Mouse (Mus musculus): ENCODE results near the gene Mars. TPM values are rescaled to one million over a fixed set of nuclear protein-coding genes. Genes with fewer than 3 reads are reported as not detected.

Mars gene
- polyA plus RNA-seq, 1 experiment: 30.7 TPM

DNA sequence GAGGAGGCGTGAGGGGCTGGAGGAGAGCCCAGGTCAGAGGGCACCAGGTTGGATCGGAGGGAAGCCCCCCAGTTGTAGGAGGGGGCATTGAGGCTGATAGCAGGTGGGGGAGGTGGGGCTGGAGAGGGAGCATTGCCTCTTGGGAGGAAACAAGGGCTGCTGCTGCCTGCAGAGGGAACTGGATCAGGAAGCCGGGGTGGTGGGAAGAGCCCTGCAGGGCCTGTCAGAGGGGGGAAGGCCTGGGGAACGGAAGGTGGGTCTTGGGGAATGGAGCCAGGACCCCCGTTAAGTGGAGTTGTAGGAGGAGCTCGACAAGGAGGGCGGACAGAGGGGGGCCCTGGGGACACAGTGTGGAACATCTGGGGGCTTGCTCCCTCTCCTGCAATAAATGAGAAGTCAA lies 25.4 kb downstream of the Mars start:
- Histone ChIP-seq H3K4me3 (ENCODE audit: low read depth, low read length) (no peak overlapping the region), H3K27me3 (ENCODE audit: control insufficient read depth, insufficient read depth, low read length) (no peaks in the 10 kb centered on the region), H3K36me3 (ENCODE audit: control insufficient read depth, insufficient read depth, low read length) (peaks cover 60% of the 10 kb centered on the region), H3K27ac (ENCODE audit: insufficient read depth, low read depth, low read length) (no peak overlapping the region), H3K4me1 (ENCODE audit: control insufficient read depth, insufficient read depth, insufficient read length, low read length) (peaks cover 20% of the 10 kb centered on the region)
- WGBS: 89% methylated on average over 7 of the region's 7 CpGs
- TF ChIP-seq POLR2A (IDR thresholded peaks at IDR 0.05; ENCODE audit: low read depth, low read length) (no peak), CTCF (IDR thresholded peaks at IDR 0.05; ENCODE audit: extremely low read depth, insufficient read length, insufficient replicate concordance, low read depth, low read length) (no peak)

DNA sequence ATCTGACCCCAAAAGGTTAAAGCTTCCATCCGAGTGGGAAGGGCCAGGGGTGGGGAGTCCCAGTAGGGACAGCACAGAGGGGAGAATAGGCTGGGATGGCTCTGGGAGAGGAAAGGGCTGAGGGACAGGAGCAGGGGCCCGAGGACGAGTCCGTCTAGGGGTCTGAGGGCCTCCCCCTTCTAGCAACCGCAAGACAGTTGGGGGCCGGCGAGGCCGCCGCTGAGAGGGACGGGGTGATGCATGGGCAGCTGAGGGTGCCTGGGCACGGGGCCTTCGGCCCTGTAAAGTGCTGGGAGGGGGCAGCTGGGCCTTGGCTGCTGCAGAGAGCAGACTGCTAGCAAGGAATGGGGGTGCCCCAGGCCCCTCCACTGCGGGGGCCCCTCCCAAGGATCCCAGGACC lies 25.9 kb downstream of the Mars start:
- Histone ChIP-seq H3K27ac (ENCODE audit: insufficient read depth, low read depth, low read length) (no peak overlapping the region), H3K4me3 (ENCODE audit: low read depth, low read length) (no peak overlapping the region), H3K27me3 (ENCODE audit: control insufficient read depth, insufficient read depth, low read length) (no peaks in the 10 kb centered on the region), H3K36me3 (ENCODE audit: control insufficient read depth, insufficient read depth, low read length) (peaks cover 64% of the 10 kb centered on the region), H3K4me1 (ENCODE audit: control insufficient read depth, insufficient read depth, insufficient read length, low read length) (peaks cover 20% of the 10 kb centered on the region)
- TF ChIP-seq POLR2A (IDR thresholded peaks at IDR 0.05; ENCODE audit: low read depth, low read length) (no peak), CTCF (IDR thresholded peaks at IDR 0.05; ENCODE audit: extremely low read depth, insufficient read length, insufficient replicate concordance, low read depth, low read length) (no peak)
- 88% methylated on average over 13 of the region's 13 CpGs for WGBS

DNA sequence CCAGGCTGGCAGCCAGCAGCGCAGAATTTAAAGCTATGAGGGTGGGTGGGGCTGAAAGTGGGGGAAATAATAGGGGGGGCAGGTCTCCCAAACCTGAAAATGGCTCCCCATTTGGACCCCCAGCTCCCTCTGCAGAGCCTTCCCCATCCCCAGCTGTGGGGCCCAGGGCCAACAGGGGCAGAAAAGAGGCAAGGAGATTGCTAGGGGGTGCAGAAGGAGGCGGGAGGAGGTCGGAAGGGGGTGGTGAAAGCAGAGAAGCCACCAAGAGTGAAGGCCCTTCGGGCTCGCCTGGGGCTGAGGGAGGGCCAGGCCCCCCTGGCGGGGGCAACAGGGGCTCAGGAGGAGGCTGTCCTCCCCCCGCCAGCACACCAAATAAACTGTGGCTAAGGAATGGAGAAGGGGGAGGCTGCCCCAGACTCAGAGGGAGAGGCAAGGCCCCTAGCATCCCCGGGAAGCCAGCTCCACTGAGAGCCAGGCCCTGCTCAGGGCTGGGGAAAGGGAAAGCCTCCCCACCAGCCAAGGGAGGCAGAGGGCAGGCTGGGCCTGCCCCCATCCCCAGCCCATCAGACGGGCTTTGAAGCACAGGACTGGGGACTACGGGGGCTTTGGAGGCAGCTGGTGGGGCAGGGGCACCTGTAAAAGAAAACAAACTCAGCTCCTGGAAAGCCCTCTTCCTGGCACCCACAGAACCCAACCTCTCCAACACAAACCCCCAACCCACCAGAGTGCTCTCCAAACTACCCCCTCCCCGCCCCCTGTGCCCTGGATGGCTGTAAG lies 26.7 kb downstream of the Mars start:
- H3K4me1 ChIP-seq (ENCODE audit: control insufficient read depth, insufficient read depth, insufficient read length, low read length): peaks cover 20% of the 10 kb centered on the region
- TF ChIP-seq CTCF (IDR thresholded peaks at IDR 0.05; ENCODE audit: extremely low read depth, insufficient read length, insufficient replicate concordance, low read depth, low read length): no peak
- TF ChIP-seq POLR2A (IDR thresholded peaks at IDR 0.05; ENCODE audit: low read depth, low read length): no peak
- no peak overlapping the region for H3K27ac ChIP-seq (ENCODE audit: insufficient read depth, low read depth, low read length)
- H3K4me3 ChIP-seq (ENCODE audit: low read depth, low read length): no peak overlapping the region
- H3K36me3 ChIP-seq (ENCODE audit: control insufficient read depth, insufficient read depth, low read length): peaks cover 68% of the 10 kb centered on the region
- no peaks in the 10 kb centered on the region for H3K27me3 ChIP-seq (ENCODE audit: control insufficient read depth, insufficient read depth, low read length)
- 85% methylated on average over 11 of the region's 11 CpGs for WGBS

DNA sequence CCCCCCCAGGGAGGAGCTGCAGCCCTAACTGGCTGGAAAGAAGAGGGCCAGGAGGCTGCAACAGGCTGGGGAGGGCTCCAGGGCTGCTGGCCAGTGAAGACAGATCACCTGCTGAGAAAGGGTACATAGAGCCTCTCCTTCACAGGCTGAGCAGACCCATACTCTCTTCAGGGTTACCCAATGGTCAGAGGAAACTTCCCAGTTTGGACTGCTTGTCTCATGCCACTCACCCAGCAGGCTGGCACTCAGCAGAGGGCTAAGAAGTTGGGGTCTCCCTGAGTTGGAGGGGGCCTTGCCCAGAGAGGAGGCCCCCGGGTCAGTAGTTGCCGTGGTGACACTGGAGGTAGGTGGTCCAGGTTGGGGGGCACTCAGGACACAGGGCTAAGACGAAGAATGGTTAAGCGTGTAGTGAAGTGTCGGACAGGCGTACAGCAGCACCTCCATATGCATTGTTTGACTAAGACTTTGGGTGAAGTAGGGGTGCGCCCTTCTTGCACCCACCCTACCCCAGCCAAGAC lies 27.4 kb downstream of the Mars start:
- no peaks in the 10 kb centered on the region for H3K27me3 ChIP-seq (ENCODE audit: control insufficient read depth, insufficient read depth, low read length)
- peaks cover 15% of the 10 kb centered on the region for H3K4me1 ChIP-seq (ENCODE audit: control insufficient read depth, insufficient read depth, insufficient read length, low read length)
- TF ChIP-seq POLR2A (IDR thresholded peaks at IDR 0.05; ENCODE audit: low read depth, low read length): no peak
- no peak for TF ChIP-seq CTCF (IDR thresholded peaks at IDR 0.05; ENCODE audit: extremely low read depth, insufficient read length, insufficient replicate concordance, low read depth, low read length)
- peaks cover 74% of the 10 kb centered on the region for H3K36me3 ChIP-seq (ENCODE audit: control insufficient read depth, insufficient read depth, low read length)
- no peak overlapping the region for H3K27ac ChIP-seq (ENCODE audit: insufficient read depth, low read depth, low read length)
- H3K4me3 ChIP-seq (ENCODE audit: low read depth, low read length): no peak overlapping the region
- WGBS: 94% methylated on average over 7 of the region's 7 CpGs

DNA sequence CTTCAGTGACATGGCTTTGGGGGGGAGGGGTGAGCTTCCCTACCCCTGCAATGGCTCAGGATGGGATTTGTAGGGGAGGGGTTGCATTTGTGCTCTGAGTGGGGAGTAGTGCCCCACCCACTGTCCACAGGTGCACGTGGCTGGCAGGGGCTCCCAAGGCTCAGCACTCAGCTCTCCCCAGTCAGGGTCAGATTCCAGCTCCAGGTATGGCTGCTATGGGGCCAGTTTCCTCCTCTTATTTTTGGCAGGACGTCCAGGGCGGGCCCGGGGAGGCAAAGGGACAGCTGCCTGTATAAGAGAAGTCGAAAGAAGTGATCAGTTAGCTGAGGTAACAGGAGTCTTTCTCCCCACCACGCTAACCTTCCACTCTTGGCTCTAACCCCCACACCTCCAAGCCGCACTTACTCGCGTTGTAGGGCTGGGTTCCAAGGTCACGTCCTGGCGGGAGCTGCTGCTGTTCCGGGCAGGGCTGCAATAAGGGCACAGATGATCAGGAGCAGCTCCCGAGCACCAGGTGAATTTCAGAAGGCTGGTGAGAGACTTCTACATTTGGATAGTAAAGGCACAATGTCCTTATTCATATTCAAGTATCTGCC lies 28.9 kb downstream of the Mars start:
- Histone ChIP-seq H3K4me1 (ENCODE audit: control insufficient read depth, insufficient read depth, insufficient read length, low read length) (peaks cover 13% of the 10 kb centered on the region), H3K36me3 (ENCODE audit: control insufficient read depth, insufficient read depth, low read length) (peaks cover 86% of the 10 kb centered on the region)
- TF ChIP-seq CTCF (IDR thresholded peaks at IDR 0.05; ENCODE audit: extremely low read depth, insufficient read length, insufficient replicate concordance, low read depth, low read length) (no peak), POLR2A (IDR thresholded peaks at IDR 0.05; ENCODE audit: low read depth, low read length) (no peak)

DNA sequence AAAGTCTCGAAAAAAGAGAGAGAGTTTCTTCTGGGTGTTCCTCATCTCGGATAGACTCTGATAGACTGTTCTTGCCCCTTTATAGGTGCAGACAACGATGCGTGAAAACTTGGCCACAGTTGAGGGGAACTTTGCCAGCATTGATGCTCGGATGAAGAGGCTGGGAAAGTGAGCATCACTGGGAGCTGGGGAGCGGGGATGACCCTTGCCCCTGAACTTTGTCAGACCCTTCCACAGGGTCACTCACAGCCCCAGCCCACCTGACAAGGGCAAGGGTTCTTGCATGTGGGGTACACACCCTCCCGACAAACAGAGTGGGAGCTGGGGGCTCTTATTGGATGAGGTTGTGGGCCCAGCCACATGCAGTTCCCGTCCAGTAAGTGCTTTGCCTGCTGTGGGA lies 30.3 kb downstream of the Mars start:
- Histone ChIP-seq H3K27me3 (ENCODE audit: control insufficient read depth, insufficient read depth, low read length) (no peaks in the 10 kb centered on the region), H3K4me1 (ENCODE audit: control insufficient read depth, insufficient read depth, insufficient read length, low read length) (no peaks in the 10 kb centered on the region), H3K4me3 (ENCODE audit: low read depth, low read length) (no peak overlapping the region), H3K36me3 (ENCODE audit: control insufficient read depth, insufficient read depth, low read length) (peaks cover 89% of the 10 kb centered on the region), H3K27ac (ENCODE audit: insufficient read depth, low read depth, low read length) (no peak overlapping the region)
- TF ChIP-seq CTCF (IDR thresholded peaks at IDR 0.05; ENCODE audit: extremely low read depth, insufficient read length, insufficient replicate concordance, low read depth, low read length) (no peak), POLR2A (IDR thresholded peaks at IDR 0.05; ENCODE audit: low read depth, low read length) (no peak)
- 84% methylated on average over 8 of the region's 8 CpGs for WGBS

More for the DNA sequence above, 28.9 kb downstream of the Mars start:
- H3K4me3 ChIP-seq (ENCODE audit: low read depth, low read length): no peak overlapping the region
- no peak overlapping the region for H3K27ac ChIP-seq (ENCODE audit: insufficient read depth, low read depth, low read length)
- 29% methylated on average over 13 of the region's 13 CpGs for WGBS
- no peaks in the 10 kb centered on the region for H3K27me3 ChIP-seq (ENCODE audit: control insufficient read depth, insufficient read depth, low read length)

DNA sequence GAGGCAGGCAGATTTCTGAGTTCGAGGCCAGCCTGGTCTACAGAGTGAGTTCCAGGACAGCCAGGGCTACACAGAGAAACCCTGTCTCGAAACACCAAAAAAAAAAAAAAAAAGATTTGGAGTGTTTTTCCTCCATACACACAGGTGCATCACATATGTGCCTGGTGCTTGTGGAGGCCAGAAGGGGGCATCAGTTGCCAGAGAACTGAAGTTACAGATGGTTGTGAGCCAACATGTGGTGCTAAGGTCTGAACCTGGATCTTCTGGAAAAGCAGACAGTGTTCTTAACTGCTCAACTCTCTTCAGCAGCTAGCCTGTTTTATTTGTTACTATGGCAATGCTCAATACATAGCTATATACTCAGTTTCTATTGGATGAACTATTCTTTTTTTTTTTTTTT lies 31.9 kb downstream of the Mars start:
- TF ChIP-seq POLR2A (IDR thresholded peaks at IDR 0.05; ENCODE audit: low read depth, low read length) (no peak), CTCF (IDR thresholded peaks at IDR 0.05; ENCODE audit: extremely low read depth, insufficient read length, insufficient replicate concordance, low read depth, low read length) (no peak)
- H3K27ac ChIP-seq (ENCODE audit: insufficient read depth, low read depth, low read length): no peak overlapping the region
- WGBS: 92% methylated on average over 2 of the region's 2 CpGs
- no peaks in the 10 kb centered on the region for H3K4me1 ChIP-seq (ENCODE audit: control insufficient read depth, insufficient read depth, insufficient read length, low read length)
- no peaks in the 10 kb centered on the region for H3K27me3 ChIP-seq (ENCODE audit: control insufficient read depth, insufficient read depth, low read length)
- H3K4me3 ChIP-seq (ENCODE audit: low read depth, low read length): no peak overlapping the region
- H3K36me3 ChIP-seq (ENCODE audit: control insufficient read depth, insufficient read depth, low read length): peaks cover 88% of the 10 kb centered on the region

Data from small intestine, adult 2 months (tissue).